Mouse (Mus musculus) kidney, postnatal 36 days (tissue): Measurements from ENCODE around the gene Rpl34.

ENCODE experiments used
- DNase-seq, 2 experiments: peaks; one replicate each; pipeline ENCODE4 v3.0.0; 2021 to 2022; ENCODE audit warnings: mixed read lengths in 2 of 2

The Rpl34 gene

GRCm38 (mm10) chr3:130710103-130710502, 20.1 kb downstream of the Rpl34 start:
- no peak for DNase-seq

- DNase-seq, result peak; percentile 99
These were observed 21.0 kb downstream of the Rpl34 start, which contains the start of gene Ostc for GRCm38 (mm10) chr3:130708967-130709924. Gene Ostc (minus strand): TSS chr3:130709444.

GRCm38 (mm10) chr3:130708529-130708928, 21.7 kb downstream of the Rpl34 start:
- DNase-seq, result peak in 1 of 2 experiments; percentile 26

- no peak for DNase-seq
These were observed 27.9 kb downstream of the Rpl34 start for GRCm38 (mm10) chr3:130702289-130702688.

- DNase-seq, result no peak
These were observed 32.6 kb downstream of the Rpl34 start for GRCm38 (mm10) chr3:130697622-130698021.

- DNase-seq, result no peak
These were observed 35.5 kb downstream of the Rpl34 start for GRCm38 (mm10) chr3:130694705-130695104.

- DNase-seq, result no peak
These were observed 36.1 kb downstream of the Rpl34 start for GRCm38 (mm10) chr3:130694041-130694593.

- DNase-seq, result peak in 1 of 2 experiments; percentile 45
These were observed 38.5 kb downstream of the Rpl34 start for GRCm38 (mm10) chr3:130691596-130692170.

- peak; percentile 51 to 63 for DNase-seq
These were observed 39.2 kb downstream of the Rpl34 start for GRCm38 (mm10) chr3:130690834-130691595.

GRCm38 (mm10) chr3:130689630-130690029, 40.6 kb downstream of the Rpl34 start:
- peak; percentile 80 to 93 for DNase-seq

GRCm38 (mm10) chr3:130687051-130687450, 43.1 kb downstream of the Rpl34 start:
- DNase-seq, result no peak

- no peak for DNase-seq
These were observed 45.2 kb downstream of the Rpl34 start for GRCm38 (mm10) chr3:130685014-130685366.

- peak; percentile 54 to 57 for DNase-seq
These were observed 45.8 kb downstream of the Rpl34 start for GRCm38 (mm10) chr3:130684276-130685013.

GRCm38 (mm10) chr3:130683836-130684235, 46.4 kb downstream of the Rpl34 start:
- DNase-seq, result peak in 1 of 2 experiments; percentile 16

- no peak for DNase-seq
These were observed 48.0 kb downstream of the Rpl34 start for GRCm38 (mm10) chr3:130682183-130682582.

GRCm38 (mm10) chr3:130681226-130681625, 49.0 kb downstream of the Rpl34 start:
- DNase-seq, result no peak

GRCm38 (mm10) chr3:130677671-130678460, 52.3 kb downstream of the Rpl34 start:
- no peak for DNase-seq
